Mouse (Mus musculus) heart, embryonic 15.5 days (tissue): Measurements from ENCODE around the gene Tceanc. TPM values are rescaled to one million over a fixed set of nuclear protein-coding genes. Genes with fewer than 3 reads are reported as not detected.

ENCODE experiments used
- ATAC-seq: fragments of 200-750 bp; cut with Nextera tagmentation; replicated peaks from 2 replicates; pipeline ENCODE4 v1.8.0; 2017; ENCODE audit warnings: low read depth, moderate TSS enrichment; ENCODE audit not compliant: insufficient number of reproducible peaks, insufficient read depth, low FRiP score
- H3K27ac ChIP-seq: fragments of 300-500 bp; sonication (generic); 2 replicates; pipeline ENCODE4 v1.5.1; 2015; ENCODE audit warnings: mild to moderate bottlenecking, inconsistent platforms
- H3K27me3 ChIP-seq: fragments of 300-500 bp; sonication (generic); 2 replicates; pipeline ENCODE4 v1.6.1; 2015; ENCODE audit warnings: inconsistent platforms
- H3K36me3 ChIP-seq: fragments of 300-500 bp; sonication (generic); 2 replicates; pipeline ENCODE4 v1.6.1; 2015; ENCODE audit warnings: mild to moderate bottlenecking, inconsistent platforms
- H3K4me1 ChIP-seq: fragments of 300-500 bp; sonication (generic); replicated peaks from 2 replicates; pipeline ENCODE4 v1.6.1; 2015; ENCODE audit warnings: inconsistent platforms
- H3K4me2 ChIP-seq: fragments of 300-500 bp; sonication (generic); 2 replicates; pipeline ENCODE4 v1.6.1; 2015; ENCODE audit warnings: inconsistent platforms, mild to moderate bottlenecking, moderate library complexity
- H3K4me3 ChIP-seq: fragments of 300-500 bp; sonication (generic); 2 replicates; pipeline ENCODE4 v1.5.1; 2015; ENCODE audit warnings: mild to moderate bottlenecking, inconsistent platforms
- H3K9ac ChIP-seq: fragments of 300-500 bp; sonication (generic); 2 replicates; pipeline ENCODE4 v1.6.1; 2015; ENCODE audit warnings: mild to moderate bottlenecking, inconsistent platforms
- H3K9me3 ChIP-seq: fragments of 300-500 bp; sonication (generic); replicated peaks from 2 replicates; pipeline ENCODE4 v1.6.1; 2016; ENCODE audit warnings: inconsistent platforms
- WGBS: fragments of 180-500 bp; shearing (Covaris S2); methylation state at CpG from one replicate; pipeline ENCODE4 v1.1.7; 2015; ENCODE audit warnings: mixed read lengths; 5-methylcytosine and 5-hydroxymethylcytosine counted together
- polyA plus RNA-seq: library from polyadenylated mRNA; unstranded; fragments of >200 nt; fragmentation: Nextera tagmentation; extraction: Ambion mirVana; gene quantifications from 2 replicates; pipeline ENCODE4 v1.2.1, GENCODE M21; 2015

Gene Tceanc
- polyA plus RNA-seq: 4.5 TPM in 2 replicates

GRCm38 (mm10) chrX:166518345-166518744 is at the start of gene Tceanc:
Gene Tceanc (minus strand): TSS chrX:166518567.
- Histone ChIP-seq H3K4me2 (no peak within 1 kb of the TSS), H3K4me3 (no peak within 1 kb of the TSS), H3K9ac (no peak within 1 kb of the TSS), H3K36me3 (no peaks in the 10 kb centered on the region), H3K9me3 (no peaks in the 10 kb centered on the region), H3K27me3 (no peaks in the 10 kb centered on the region), H3K27ac (no peak within 1 kb of the TSS), H3K4me1 (no peaks in the 10 kb centered on the region)
- ATAC-seq: no peak
- 63% methylated on average over 16 of the region's 16 CpGs for WGBS

GRCm38 (mm10) chrX:166565983-166566382 is 47.6 kb upstream of the Tceanc start:
- Histone ChIP-seq H3K27me3 (no peaks in the 10 kb centered on the region), H3K4me3 (no peak overlapping the region), H3K4me1 (no peaks in the 10 kb centered on the region), H3K9ac (no peak overlapping the region), H3K4me2 (no peak overlapping the region), H3K27ac (no peak overlapping the region), H3K36me3 (no peaks in the 10 kb centered on the region), H3K9me3 (no peaks in the 10 kb centered on the region)
- WGBS: 85% methylated on average over 6 of the region's 6 CpGs
- no peak for ATAC-seq

GRCm38 (mm10) chrX:166565401-166565800 is 47.0 kb upstream of the Tceanc start:
- Histone ChIP-seq H3K9me3 (no peaks in the 10 kb centered on the region), H3K4me2 (no peak overlapping the region), H3K9ac (no peak overlapping the region), H3K4me3 (no peak overlapping the region), H3K4me1 (no peaks in the 10 kb centered on the region), H3K36me3 (no peaks in the 10 kb centered on the region), H3K27ac (no peak overlapping the region), H3K27me3 (no peaks in the 10 kb centered on the region)
- WGBS: 59% methylated on average over 5 of the region's 5 CpGs
- ATAC-seq: no peak

GRCm38 (mm10) chrX:166564900-166565299 is 46.5 kb upstream of the Tceanc start:
- Histone ChIP-seq H3K4me3 (no peak overlapping the region), H3K4me1 (no peaks in the 10 kb centered on the region), H3K27ac (no peak overlapping the region), H3K4me2 (no peak overlapping the region), H3K36me3 (no peaks in the 10 kb centered on the region), H3K9me3 (no peaks in the 10 kb centered on the region), H3K27me3 (no peaks in the 10 kb centered on the region), H3K9ac (no peak overlapping the region)
- ATAC-seq: no peak
- WGBS: 67% methylated on average over 5 of the region's 5 CpGs

- Histone ChIP-seq H3K9ac (no peak overlapping the region), H3K4me2 (no peak overlapping the region), H3K27me3 (no peaks in the 10 kb centered on the region), H3K4me1 (no peaks in the 10 kb centered on the region), H3K4me3 (no peak overlapping the region), H3K36me3 (no peaks in the 10 kb centered on the region), H3K27ac (no peak overlapping the region), H3K9me3 (no peaks in the 10 kb centered on the region)
- no peak for ATAC-seq
- 23% methylated on average over 3 of the region's 3 CpGs for WGBS
Measured at GRCm38 (mm10) chrX:166559333-166559732, 41.0 kb upstream of the Tceanc start.

- Histone ChIP-seq H3K36me3 (no peaks in the 10 kb centered on the region), H3K27ac (no peak overlapping the region), H3K27me3 (no peaks in the 10 kb centered on the region), H3K4me3 (no peak overlapping the region), H3K9me3 (no peaks in the 10 kb centered on the region), H3K4me1 (no peaks in the 10 kb centered on the region), H3K9ac (no peak overlapping the region), H3K4me2 (no peak overlapping the region)
- 81% methylated on average over 7 of the region's 7 CpGs for WGBS
- ATAC-seq: no peak
Measured at GRCm38 (mm10) chrX:166552355-166552754, 34.0 kb upstream of the Tceanc start.

- Histone ChIP-seq H3K4me2 (no peak overlapping the region), H3K27ac (no peak overlapping the region), H3K4me1 (no peaks in the 10 kb centered on the region), H3K4me3 (no peak overlapping the region), H3K9ac (no peak overlapping the region), H3K9me3 (no peaks in the 10 kb centered on the region), H3K27me3 (no peaks in the 10 kb centered on the region), H3K36me3 (no peaks in the 10 kb centered on the region)
- no peak for ATAC-seq
- 47% methylated on average over 2 of the region's 2 CpGs for WGBS
Measured at GRCm38 (mm10) chrX:166546495-166546894, 28.1 kb upstream of the Tceanc start.

- Histone ChIP-seq H3K9ac (no peak overlapping the region), H3K4me2 (no peak overlapping the region), H3K9me3 (no peaks in the 10 kb centered on the region), H3K36me3 (no peaks in the 10 kb centered on the region), H3K27ac (no peak overlapping the region), H3K27me3 (0 out of 2 replicates have a peak, but pooled peaks cover 2% of the 10 kb centered on the region), H3K4me3 (no peak overlapping the region), H3K4me1 (no peaks in the 10 kb centered on the region)
- ATAC-seq: no peak
- WGBS: 46% methylated on average over 4 of the region's 4 CpGs
Measured at GRCm38 (mm10) chrX:166535138-166535537, 16.8 kb upstream of the Tceanc start.

GRCm38 (mm10) chrX:166533432-166533831 is 15.1 kb upstream of the Tceanc start:
- Histone ChIP-seq H3K27me3 (0 out of 2 replicates have a peak, but pooled peaks cover 2% of the 10 kb centered on the region), H3K36me3 (no peaks in the 10 kb centered on the region), H3K9me3 (no peaks in the 10 kb centered on the region), H3K9ac (no peak overlapping the region), H3K4me1 (no peaks in the 10 kb centered on the region), H3K27ac (no peak overlapping the region), H3K4me2 (no peak overlapping the region), H3K4me3 (no peak overlapping the region)
- 74% methylated on average over 4 of the region's 4 CpGs for WGBS
- no peak for ATAC-seq

GRCm38 (mm10) chrX:166531671-166532070 is 13.3 kb upstream of the Tceanc start:
- Histone ChIP-seq H3K9ac (no peak overlapping the region), H3K4me1 (no peaks in the 10 kb centered on the region), H3K4me2 (no peak overlapping the region), H3K36me3 (no peaks in the 10 kb centered on the region), H3K4me3 (no peak overlapping the region), H3K27me3 (0 out of 2 replicates have a peak, but pooled peaks cover 2% of the 10 kb centered on the region), H3K27ac (no peak overlapping the region), H3K9me3 (no peaks in the 10 kb centered on the region)
- no peak for ATAC-seq
- 44% methylated on average over 6 of the region's 6 CpGs for WGBS

GRCm38 (mm10) chrX:166528126-166528525 is 9.8 kb upstream of the Tceanc start:
- 87% methylated on average over 3 of the region's 3 CpGs for WGBS
- Histone ChIP-seq H3K4me2 (no peak overlapping the region), H3K27ac (no peak overlapping the region), H3K36me3 (no peaks in the 10 kb centered on the region), H3K4me3 (no peak overlapping the region), H3K27me3 (no peaks in the 10 kb centered on the region), H3K9ac (no peak overlapping the region), H3K4me1 (no peaks in the 10 kb centered on the region), H3K9me3 (no peaks in the 10 kb centered on the region)
- ATAC-seq: no peak

- Histone ChIP-seq H3K27ac (no peak overlapping the region), H3K9me3 (no peaks in the 10 kb centered on the region), H3K36me3 (no peaks in the 10 kb centered on the region), H3K27me3 (no peaks in the 10 kb centered on the region), H3K4me3 (no peak overlapping the region), H3K4me1 (no peaks in the 10 kb centered on the region), H3K4me2 (no peak overlapping the region), H3K9ac (no peak overlapping the region)
- WGBS: 80% methylated on average over 2 of the region's 2 CpGs
- no peak for ATAC-seq
Measured at GRCm38 (mm10) chrX:166525637-166526315, 7.4 kb upstream of the Tceanc start.
